Mouse (Mus musculus): Measurements from ENCODE around the gene Ralgapa2. TPM values are rescaled to one million over a fixed set of nuclear protein-coding genes. Genes with fewer than 3 reads are reported as not detected.

Gene Ralgapa2
- polyA plus RNA-seq (2017; shearing (Covaris generic)): 30.5 TPM

DNA sequence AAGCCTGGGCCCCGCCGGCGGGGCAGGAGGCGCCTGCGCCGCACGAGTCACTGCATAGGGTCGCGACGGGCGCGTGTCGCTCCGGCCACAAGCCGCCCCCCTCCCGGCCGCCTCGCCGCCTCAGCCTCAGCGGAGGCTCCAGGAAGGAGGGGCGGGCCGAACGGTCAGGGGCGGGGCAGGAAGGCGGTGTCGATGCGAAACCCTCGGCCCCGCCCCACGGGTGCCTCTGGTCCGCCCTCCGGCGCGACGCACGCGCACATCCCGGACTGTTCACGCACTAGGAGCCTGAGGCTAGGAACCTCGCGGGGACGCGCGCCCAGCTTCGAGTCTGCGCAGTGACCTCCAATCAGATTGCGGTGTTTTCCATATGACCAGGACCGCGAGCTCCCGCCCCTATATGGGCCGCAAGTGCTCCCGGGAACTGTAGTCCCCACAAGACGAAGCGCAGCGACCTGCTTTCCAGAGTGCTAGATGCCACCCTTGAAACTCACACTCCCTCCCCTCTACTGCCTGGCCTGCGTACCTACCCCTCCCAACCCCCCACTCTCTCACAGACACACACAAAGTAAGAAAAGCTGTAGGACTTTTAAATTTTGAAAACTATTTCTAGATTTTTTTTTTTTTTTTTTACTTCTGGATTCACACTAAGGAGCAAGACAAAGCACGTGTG, at the start of gene Ralgapa2:
Ralgapa2 (minus strand) TSS at position 434 of the 670 bp plus-strand sequence.

DNA sequence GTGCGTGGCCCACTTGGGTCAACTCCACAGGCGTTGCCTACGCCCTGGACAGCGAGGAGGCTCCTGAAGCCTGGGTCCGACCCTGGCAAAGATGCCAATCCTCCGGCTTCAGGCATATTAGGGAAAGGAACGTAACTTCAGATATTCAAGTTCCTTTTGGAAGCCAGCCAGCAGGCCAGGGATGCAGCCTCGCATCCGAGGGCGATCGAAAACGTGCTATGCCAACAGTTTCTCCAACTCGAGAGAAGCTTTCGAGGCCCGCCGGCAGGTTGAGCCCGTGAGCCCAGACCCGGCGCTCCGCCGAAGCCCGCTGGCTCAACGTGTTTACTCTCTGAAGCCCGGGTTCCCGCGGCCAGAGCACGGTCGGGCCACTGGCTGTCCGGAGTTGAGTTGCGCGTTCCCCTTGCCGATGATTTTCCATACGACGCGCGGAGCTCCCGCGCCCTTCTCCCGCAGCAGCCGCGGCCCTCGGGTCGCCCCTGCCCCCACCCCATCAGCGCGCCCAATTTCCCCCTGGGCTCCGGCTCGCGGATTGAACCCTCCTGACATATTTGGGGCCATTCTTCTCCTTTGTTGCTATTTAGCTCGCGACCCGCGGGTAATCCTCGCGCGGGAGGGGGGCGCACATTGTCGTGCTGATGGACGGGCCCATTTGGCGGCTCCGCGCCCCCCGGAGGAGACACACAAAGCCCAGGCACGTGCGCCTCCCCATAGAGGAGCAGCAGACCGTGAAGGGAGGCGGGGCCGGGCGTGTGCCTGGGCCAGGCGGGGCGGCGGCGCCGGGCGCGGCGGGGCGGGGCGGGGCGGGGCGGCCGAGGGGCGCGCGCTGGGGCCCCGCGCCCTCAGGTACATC, 290.8 kb downstream of the Ralgapa2 start, which contains the start of gene Insm1:
Insm1 (plus strand) TSS at position 846 of the 853 bp plus-strand sequence.

All from naive thymus-derived CD4-positive, alpha-beta T cell, adult 5 months (primary cell).